Mouse (Mus musculus): ENCODE data around the gene Anapc11.

The Anapc11 gene

GRCm38 (mm10) chr11:120608241-120609034 is 10.2 kb downstream of the Anapc11 start, which contains the start of gene Npb:
Gene Npb, plus strand, starts transcription at chr11:120608477.
- 14% methylated on average over 45 of the region's 45 CpGs for WGBS

- WGBS: 40% methylated on average over 8 of the region's 8 CpGs
These were observed 11.0 kb downstream of the Anapc11 start for GRCm38 (mm10) chr11:120609250-120609649.

DNA sequence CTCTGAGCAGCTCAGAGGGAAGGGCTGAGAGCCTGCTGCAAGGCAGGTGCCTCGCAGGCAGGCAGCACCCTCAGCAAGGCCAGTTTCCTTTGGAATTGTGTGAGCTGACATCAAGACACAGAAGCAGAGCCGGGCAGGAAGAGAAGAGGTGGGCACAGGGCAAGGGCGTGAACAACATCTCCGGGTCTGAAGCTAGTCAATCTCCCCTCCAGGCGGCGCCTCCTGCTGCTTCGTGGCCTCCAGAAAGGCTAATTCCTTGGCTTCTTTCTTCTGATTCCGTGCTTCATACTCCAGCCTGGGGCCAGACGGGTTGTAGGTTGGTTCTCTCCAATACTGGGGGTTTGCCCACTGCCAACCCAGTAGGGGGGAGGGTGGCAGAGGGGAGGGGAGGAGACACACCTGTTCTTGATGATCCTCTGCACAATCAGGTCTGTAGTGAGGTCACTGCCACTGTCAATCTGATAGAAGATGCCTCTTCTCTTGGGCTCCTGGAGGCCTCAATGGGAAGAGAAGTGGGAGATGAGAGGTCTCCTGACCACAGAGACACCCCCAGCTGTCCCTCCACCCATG is 12.3 kb downstream of the Anapc11 start:
- WGBS: 72% methylated on average over 9 of the region's 9 CpGs

- 37% methylated on average over 6 of the region's 6 CpGs for WGBS
These were observed 14.5 kb downstream of the Anapc11 start for GRCm38 (mm10) chr11:120612763-120613162.

DNA sequence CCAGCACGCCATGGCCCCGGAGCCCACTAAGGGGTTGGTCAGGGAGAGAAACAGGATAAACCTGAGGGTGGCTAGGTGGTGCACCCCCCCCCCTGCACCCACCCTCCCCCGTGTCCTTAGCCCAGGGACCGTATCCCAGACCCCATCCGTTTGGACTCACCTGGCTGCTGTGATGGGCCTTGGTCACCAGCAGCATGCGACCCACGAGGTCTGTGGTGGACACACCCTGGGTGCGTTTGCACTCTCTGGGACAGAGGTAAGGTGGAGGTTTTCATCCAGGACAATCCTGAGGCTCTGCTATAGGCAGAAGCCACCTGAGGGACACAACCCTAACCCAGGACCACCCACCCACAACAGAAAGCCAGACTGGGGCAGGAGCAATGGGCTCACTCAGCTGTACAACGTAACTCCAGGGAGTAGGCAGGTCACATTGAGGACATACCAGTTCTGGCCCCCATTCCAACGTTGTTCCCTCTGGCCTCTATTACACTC is 15.3 kb downstream of the Anapc11 start:
- WGBS: 88% methylated on average over 10 of the region's 10 CpGs

- 77% methylated on average over 8 of the region's 8 CpGs for WGBS
These were observed 15.8 kb downstream of the Anapc11 start for GRCm38 (mm10) chr11:120613976-120614375.

DNA sequence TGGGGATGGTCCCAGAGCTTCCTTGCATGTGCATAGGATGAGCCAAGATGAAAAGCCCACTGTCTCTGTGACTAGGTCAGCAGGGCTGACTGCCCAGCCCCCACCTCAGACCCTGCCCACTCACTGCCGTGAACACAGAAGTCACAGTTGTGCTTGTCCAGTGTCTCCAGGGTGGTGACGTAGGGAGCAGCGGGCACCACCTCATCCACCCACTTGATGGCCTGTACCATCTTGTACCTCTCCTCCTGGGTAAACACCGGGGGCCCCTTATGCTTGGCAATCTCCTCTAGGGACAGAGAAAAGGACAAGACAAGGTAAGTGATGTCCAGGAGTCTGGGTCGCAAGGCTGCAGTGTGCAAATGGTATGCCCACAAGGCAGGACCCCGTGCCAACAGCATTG is 16.9 kb downstream of the Anapc11 start:
- 74% methylated on average over 6 of the region's 6 CpGs for WGBS

DNA sequence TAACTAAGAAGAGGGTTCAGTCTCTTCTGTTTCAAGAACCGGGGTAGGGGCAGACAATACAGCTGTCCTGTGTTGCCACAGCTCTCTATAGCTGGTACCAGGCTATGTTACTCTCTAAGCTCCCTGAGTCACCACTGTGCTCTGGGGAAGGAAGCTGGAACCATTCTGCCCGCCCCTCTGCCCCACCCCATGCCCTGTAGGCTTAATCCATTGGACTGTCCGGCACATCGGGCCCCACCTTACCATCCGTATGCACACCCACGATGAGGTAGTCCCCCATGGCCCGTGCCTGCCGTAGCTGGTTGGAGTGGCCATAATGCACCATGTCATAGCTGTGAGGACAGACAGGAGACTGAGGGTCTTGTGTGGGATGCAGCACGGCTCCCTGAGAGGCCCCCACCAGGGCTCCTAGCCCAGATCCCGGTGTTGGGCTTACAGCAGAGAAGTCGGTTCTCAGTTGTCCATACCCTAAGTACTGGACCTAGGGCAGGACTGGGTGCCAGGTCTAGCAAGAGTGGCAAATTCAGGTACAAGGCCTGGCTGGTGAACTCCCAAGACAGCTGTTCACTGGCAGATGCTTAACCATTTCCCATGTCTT is 17.5 kb downstream of the Anapc11 start:
- WGBS: 71% methylated on average over 11 of the region's 11 CpGs

GRCm38 (mm10) chr11:120616617-120617294 is 18.5 kb downstream of the Anapc11 start:
- WGBS: 32% methylated on average over 4 of the region's 4 CpGs

GRCm38 (mm10) chr11:120617519-120618112 is 19.4 kb downstream of the Anapc11 start, which contains the start of gene Pcyt2:
Gene Pcyt2, minus strand, starts transcription at chr11:120617936.
- under 1% methylated on average over 56 of the region's 56 CpGs for WGBS

- 91% methylated on average over 25 of the region's 25 CpGs for WGBS
These were observed 20.7 kb downstream of the Anapc11 start for GRCm38 (mm10) chr11:120618619-120619535.

DNA sequence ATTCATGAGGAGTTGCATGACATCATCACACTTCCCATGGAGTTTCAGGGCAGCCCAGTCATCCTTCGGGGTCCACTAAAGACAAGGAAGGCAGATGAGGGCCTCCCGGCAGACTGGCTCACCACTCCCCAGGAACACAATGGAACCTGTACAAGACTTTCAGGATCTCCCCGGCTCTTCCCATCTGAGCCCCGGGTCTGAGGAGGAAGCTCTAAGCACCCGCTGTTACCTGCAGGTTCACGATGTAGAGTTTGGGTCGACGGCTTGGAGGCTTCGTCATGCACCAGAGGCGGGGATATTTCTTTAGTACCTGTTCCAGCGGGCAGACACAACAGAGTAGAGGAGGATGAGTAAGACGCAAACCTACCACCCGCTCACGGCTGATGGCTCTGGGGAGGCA is 22.0 kb downstream of the Anapc11 start:
- WGBS: 90% methylated on average over 14 of the region's 14 CpGs

- WGBS: 89% methylated on average over 6 of the region's 6 CpGs
These were observed 24.6 kb downstream of the Anapc11 start for GRCm38 (mm10) chr11:120622805-120623204.

DNA sequence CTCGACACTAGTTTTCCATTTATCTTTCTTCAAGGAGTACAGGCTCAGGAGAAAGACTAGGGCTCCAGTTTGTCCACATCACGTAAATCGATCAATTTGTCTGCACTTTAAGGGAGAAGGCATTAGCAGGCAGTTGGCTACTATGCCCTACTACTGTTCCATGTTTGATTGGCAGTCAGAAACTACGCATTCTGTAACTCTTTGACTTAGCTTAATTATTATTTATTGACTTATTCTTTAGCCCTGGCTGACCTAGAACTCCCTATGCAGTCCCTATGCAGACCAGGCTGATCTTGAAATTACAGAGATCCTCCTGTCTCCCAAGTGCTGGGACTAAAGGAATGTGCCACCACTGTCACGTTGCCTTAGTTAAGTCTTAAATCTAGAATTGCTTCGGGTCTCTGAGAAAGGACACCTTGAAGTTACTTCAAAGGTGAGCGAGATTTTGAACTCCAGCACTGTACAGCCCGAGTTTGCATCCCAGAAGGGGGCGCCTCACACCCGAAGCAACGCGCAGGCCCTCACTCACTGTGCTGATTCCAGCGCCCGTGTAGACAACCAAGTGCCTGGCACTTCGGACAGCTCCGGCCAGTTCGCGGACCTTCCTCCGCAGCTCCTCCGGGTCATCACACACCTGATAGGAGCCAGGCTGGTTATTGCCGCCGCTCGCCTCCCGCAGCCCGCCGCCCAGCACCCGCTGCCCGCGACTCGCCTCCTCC is 25.9 kb downstream of the Anapc11 start:
- 13% methylated on average over 27 of the region's 30 CpGs for WGBS

DNA sequence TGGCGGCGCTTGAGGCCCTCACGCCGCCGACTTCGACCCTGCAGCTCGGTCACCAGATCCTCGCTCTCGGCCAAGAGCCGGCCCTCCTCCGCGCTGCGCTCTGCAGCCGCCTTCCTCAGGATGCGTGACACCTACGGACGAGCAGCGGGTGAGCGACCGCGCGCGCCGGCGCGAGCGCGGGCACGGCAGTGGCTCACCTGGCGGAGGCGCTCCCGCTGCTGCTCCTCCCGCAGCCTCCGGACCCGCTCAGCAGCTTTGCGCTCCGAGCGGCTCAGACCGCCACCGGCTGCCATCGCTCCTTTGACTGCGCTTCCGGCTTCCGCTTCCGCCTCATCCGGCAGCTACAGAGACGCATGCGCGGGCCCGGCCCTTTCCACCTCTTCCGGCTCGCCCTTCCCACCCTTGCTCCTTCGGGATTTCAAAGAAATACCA is 26.5 kb downstream of the Anapc11 start:
- WGBS: under 1% methylated on average over 53 of the region's 53 CpGs

GRCm38 (mm10) chr11:120625152-120625775 is 27.0 kb downstream of the Anapc11 start, which contains the start of gene Sirt7:
Gene Sirt7, minus strand, starts transcription at chr11:120625240.
- 14% methylated on average over 5 of the region's 5 CpGs for WGBS

GRCm38 (mm10) chr11:120626785-120627467 is 28.7 kb downstream of the Anapc11 start:
- 73% methylated on average over 11 of the region's 11 CpGs for whole genome bisulfite sequencing

GRCm38 (mm10) chr11:120627468-120628300 is 29.5 kb downstream of the Anapc11 start:
- 78% methylated on average over 22 of the region's 22 CpGs for whole genome bisulfite sequencing
